Mouse (Mus musculus) right cerebral cortex, postnatal 36 days (tissue): ENCODE data around the gene Fbxo17.

Experiments used
- DNase-seq, 2 experiments: peaks; one replicate each; pipeline ENCODE4 v3.0.0; 2022; ENCODE audit warnings: low spot score in 2 of 2, mixed read lengths in 1 of 2

Gene Fbxo17

DNA sequence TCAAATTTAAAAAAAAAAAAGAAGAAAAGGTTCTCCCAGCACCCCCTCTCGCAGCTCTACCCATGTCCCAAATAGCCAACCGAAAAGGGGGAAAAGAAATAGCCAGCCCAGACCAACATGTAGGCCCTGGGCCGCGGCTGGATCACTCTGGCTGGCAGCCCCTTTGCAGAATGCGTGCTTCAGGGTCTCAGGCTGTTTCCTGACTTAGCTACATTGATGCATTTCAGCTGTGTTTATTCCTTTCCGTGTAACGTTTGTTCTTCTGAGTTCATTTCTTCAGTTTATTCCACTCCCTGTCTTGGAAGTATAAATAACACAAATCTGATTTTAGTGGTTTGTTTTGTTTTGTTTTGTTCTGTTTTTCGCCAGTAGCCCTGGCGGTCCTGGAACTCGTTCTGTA lies 1.1 kb downstream of the Fbxo17 start:
- no peak for DNase-seq

GRCm38 (mm10) chr7:28719159-28719558 lies 2.6 kb downstream of the Fbxo17 start:
- no peak for DNase-seq

GRCm38 (mm10) chr7:28719650-28720049 lies 3.0 kb downstream of the Fbxo17 start:
- DNase-seq = no peak

- no peak for DNase-seq
Measured at GRCm38 (mm10) chr7:28720753-28721537, 4.3 kb downstream of the Fbxo17 start.

- DNase-seq = no peak
Measured at GRCm38 (mm10) chr7:28722079-28722478, 5.5 kb downstream of the Fbxo17 start.

DNA sequence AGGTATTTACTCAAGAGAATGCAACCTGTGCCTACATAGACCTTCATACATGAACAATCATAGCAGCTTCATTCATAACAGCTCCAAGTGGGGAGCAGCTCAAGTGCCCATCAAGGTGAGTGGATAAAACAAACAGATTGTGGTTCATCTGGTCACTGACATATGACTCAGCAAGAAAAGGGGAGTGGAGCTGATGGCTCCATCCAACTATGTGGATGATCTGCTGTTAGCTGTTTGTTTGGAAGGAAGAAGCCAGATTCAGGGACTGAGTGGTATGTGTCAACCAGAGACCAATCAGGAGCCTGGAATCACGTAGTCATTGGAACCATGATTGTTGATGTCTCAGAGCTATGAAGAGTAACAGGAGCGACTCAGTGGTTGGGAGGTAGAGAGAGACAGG lies 8.0 kb downstream of the Fbxo17 start:
- DNase-seq = no peak

- DNase-seq = peak; percentile 69 to 78
Measured at GRCm38 (mm10) chr7:28726600-28726999, 10.0 kb downstream of the Fbxo17 start.

DNA sequence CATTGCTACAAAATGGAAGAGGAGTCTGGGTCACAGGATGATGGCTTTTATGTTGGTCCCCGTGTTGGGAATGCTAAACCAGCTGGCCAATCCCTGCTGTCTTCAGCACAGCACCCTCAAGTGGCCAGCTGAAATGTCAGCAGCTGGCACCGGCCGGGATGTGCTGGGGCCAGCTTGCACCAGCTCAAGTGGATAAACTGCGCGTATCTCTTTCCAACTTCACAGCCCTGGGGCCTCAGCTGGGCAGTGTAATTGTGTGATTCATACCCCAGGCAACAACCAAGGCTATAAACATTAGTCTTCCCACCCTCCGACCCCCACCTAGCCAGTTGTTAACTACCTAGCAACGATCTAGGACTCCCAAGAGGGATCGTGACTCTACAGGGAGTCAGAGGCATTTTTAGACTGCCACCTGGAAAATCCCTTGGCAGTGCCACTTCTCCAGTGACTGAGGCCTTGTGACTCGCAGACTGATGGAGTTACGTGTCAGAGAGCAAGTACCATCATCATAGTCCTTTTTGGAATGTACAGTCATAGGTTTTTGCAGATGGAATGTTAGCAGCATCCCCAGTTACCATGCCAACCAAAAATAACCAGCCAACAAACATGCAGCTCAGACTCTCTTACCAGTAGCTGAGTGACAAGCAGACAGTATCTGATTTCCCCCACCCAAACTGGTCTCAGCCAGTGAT lies 11.2 kb downstream of the Fbxo17 start:
- DNase-seq = peak; percentile 23 to 35

DNA sequence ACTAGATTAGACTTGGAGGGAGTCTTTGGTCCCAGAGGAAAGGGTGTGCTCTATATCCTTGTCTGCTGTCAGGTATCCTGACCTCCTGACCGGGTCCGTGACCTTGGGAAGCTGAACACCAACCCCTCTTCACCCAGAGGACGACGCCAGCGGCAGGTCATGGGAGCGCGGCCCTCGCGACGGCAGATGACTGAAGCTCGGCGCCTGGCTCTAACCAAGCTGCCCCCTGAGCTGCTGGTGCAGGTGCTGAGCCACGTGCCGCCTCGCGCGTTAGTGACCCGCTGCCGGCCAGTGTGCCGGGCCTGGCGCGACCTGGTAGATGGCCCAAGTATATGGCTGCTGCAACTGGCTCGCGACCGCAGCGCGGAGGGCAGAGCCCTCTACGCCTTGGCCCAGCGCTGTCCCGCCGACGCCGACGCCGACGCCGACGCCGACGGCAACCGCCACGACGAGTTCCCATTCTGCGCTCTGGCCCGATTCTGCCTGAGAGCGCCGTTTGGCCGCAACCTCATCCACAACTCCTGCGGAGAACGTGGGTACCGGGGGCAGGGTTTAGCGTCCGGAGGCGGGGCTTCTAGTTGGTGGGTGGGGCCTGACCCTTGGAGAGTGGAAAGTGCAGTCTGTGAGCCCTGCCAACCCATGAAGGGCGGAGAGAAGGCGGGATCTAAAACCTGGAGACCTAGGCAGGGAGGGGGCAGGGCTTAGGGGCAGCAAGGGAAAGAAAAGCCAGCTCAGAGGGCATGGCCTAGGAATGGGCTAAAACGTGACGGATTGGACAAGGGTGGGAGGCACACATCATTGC lies 15.9 kb downstream of the Fbxo17 start:
- DNase-seq = no peak

GRCm38 (mm10) chr7:28733211-28733610 lies 16.6 kb downstream of the Fbxo17 start:
- DNase-seq = no peak

GRCm38 (mm10) chr7:28735701-28736100 lies 19.1 kb downstream of the Fbxo17 start:
- DNase-seq = no peak

DNA sequence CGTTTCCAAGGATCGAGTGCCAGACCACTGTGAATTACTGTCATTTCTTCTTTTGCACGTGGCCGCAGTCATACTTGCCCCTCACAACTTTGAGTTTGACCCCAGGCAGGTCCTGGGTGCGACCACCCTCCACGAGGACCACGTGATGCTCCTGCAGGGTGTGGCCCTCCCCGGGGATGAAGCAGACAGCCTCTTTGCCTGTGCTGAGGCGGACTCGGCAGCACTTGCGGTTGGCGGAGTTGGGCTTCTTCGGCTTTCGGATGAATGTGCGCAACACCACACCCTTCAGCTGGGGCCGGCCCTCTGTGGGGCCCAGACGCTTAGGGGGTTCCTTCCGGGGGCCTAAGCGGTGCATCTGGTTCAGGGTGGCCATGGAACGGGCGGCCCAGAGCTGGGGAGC lies 23.2 kb downstream of the Fbxo17 start:
- DNase-seq = no peak

DNA sequence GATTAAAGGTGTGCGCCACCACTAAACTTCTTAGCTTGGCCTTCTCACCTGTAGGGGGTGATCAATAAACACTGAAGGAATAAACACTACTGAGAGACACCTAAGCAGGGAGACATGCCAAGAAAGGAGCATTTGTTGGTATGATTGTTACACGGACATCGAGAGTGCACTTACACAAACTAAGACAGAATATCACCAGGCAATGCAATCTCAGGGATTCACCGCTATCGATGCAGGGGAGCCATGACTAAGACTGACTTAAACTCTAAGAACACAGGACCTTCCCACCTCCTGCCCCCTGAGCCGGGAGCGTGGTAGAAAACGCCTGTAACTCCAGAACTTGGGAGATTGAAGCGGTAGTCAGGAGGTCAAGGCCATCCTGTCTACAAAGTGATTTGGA lies 24.3 kb downstream of the Fbxo17 start:
- DNase-seq = no peak

DNA sequence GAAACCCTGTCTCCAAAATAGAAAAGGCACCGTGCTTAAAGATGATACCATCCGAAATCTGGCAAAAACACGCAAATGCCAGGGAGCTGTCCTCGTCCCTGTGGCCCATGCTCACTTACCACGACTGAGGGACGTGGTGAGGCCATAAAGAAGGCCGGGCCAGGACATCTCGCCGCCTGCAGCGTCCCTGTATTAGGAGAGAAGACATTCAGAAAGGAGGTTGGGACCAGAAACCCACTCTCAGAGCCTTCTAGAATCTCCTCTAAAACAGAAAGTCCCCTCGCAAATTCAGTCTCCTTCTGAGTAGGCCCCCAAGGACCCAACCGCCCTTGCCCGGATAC lies 24.7 kb downstream of the Fbxo17 start:
- DNase-seq = no peak

DNA sequence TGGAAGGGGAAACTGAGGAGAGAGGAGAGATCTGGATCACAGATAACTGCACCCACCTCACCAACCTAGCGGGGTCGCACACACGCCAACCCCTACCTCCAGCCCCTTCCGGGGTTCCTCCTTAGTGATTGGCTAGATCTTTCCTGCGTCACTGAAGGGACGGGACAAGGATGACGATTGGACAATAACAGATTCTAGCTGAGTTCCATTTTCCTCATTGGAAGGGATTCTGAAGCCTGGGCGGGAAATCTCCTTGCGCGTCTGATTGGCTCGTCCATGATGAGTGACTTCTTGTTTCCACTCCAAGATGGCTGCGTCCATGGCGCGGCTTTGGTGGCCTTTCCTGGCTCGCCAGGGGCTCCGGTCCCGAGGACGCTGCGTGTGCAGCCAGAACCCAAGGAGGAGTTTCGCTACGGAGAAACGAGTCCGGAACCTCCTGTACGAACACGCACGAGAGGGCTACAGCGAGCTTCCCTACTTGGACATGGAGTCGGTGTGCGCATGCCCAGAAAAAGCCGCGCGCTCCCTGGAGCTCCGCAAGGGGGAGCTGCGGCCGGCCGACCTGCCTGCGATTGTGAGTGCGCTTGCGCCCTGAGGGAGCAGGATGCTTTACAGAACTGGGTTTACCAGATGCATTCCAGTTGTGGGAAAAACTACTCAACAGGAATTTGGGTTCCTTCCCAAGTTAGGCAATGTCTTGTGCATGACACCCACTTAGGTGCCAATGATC lies 25.3 kb downstream of the Fbxo17 start, which contains the start of the genes Mrps12 and Sars2:
Gene Mrps12 (minus strand): TSS at position 112 of the 730 bp plus-strand sequence.
Gene Sars2 (plus strand): TSS at position 284 of the 730 bp plus-strand sequence.
- DNase-seq = peak; percentile 96 to 98

DNA sequence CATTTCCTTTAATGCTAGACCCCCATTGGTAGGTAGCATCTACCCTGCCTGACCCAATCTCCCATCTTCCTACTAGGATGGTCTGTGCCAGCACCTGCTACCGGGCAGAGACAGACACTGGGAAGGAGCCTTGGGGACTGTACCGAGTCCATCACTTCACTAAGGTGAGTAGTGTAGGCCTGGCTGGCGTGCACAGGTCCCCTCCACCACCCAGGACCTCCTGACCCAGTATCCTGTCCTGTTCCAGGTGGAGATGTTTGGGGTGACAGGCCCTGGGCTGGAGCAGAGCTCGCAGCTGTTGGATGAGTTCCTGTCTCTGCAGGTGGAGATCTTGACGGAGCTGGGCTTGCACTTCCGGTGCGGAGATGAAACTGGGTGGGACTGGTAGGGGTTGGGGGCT lies 33.3 kb downstream of the Fbxo17 start:
- DNase-seq = no peak

DNA sequence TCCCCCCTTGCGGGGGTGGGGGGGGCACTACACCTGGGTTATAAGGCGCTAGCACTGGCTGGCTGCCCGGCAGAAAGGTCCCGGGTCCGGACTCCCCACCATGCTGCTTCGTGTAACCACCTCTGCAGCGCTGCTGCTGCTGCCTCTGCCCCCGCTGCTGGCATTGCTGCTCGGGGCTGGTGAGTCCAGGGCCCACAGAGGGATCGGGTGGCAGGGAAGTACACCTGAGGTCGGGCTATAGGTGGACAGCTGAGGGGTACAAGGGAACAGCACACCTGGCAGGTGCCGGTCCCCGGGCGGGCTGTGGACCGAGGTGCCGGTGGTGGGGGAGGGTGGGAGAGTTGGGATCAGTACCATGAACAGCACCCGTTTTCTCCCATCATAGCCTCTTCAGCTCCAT lies 39.5 kb downstream of the Fbxo17 start, which contains the start of gene Ccer2:
Gene Ccer2 (plus strand): TSS at position 96 of the 400 bp plus-strand sequence.
- DNase-seq = no peak

GRCm38 (mm10) chr7:28758623-28759022 lies 42.0 kb downstream of the Fbxo17 start:
- DNase-seq = no peak

GRCm38 (mm10) chr7:28761907-28762306 lies 45.3 kb downstream of the Fbxo17 start:
- DNase-seq = no peak

DNA sequence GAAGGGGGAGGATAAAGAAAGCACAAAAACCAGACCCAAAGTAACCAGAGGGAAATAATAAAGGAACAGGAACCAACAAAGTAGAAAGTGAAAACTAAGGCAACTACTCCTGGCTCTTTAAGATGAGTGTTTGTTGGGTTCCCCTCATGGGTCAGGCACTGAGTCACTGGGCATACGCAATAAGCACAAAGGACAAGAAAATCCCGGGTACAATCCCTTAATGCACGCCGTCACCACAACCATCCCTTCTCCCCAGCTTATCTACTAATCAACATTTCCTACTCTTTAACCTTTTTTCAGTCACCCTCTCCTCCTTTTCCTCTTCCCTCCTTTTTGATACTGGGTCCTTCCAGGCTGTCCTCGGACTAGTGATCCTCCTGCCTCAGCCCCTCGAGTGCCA lies 48.6 kb downstream of the Fbxo17 start:
- DNase-seq = no peak

DNA sequence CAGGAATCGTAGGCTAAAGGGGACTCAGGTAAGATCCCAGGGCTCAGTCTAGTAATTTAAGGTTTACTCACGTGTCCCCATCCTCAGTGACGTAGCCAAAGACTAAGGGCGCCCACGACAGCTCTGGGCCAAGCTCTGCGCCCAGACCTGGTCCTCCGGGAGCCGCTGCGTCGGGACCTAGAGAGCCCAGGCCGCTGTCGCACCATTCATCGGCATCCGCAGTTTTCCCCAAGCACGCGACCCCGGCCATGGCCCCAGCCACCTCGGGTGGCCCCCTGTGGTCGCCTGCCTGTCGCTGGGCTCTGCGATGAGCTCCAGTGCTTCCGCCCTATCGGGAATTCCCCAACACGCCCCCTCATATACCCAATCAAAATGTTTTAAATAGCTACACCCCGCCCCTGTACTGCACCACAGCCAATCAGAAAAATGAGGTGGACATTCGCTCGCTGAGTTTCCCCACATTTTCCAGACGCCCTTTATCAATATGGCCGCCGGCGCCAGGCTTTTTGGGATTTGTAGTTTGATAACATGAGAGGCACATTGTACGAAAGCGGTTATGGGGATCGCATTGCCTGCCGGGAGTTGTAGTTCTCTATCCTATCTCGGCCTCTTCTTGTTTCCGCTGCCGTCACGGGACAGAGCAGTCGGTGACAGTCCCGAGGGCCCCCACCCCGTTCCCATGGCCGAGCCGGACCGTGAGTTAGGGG lies 49.7 kb downstream of the Fbxo17 start, which contains the start of gene Sirt2:
Gene Sirt2 (plus strand): TSS at position 563 of the 707 bp plus-strand sequence.
- DNase-seq = peak; percentile 99
